Mouse (Mus musculus) liver, adult 2 months (tissue): Measurements from ENCODE around the gene Asic3. TPM values are rescaled to one million over a fixed set of nuclear protein-coding genes. Genes with fewer than 3 reads are reported as not detected.

ENCODE experiments used
- DNase-seq: peaks from one replicate; pipeline ENCODE4 v3.0.0-alpha.2; 2011; ENCODE audit warnings: low read depth, low spot score; ENCODE audit errors: extremely low read depth
- H3K27ac ChIP-seq: fragments of 200-500 bp; replicated peaks from 2 replicates; pipeline ENCODE4 v1.5.1; 2012; ENCODE audit warnings: low read depth, mild to moderate bottlenecking, control low read depth, inconsistent platforms, low read length; ENCODE audit not compliant: insufficient read depth
- H3K27me3 ChIP-seq: fragments of 200-500 bp; 2 replicates; pipeline ENCODE4 v1.6.1; 2012; ENCODE audit warnings: mild to moderate bottlenecking, moderate library complexity, low read length, inconsistent platforms; ENCODE audit not compliant: control insufficient read depth, insufficient read depth
- H3K36me3 ChIP-seq: fragments of 200-500 bp; 2 replicates; pipeline ENCODE4 v1.6.1; 2012; ENCODE audit warnings: low read length, inconsistent platforms; ENCODE audit not compliant: control insufficient read depth, insufficient read depth
- H3K4me1 ChIP-seq: fragments of 200-500 bp; 2 replicates; pipeline ENCODE4 v1.6.1; 2011; ENCODE audit warnings: low read length; ENCODE audit not compliant: control insufficient read depth, insufficient read depth
- H3K4me3 ChIP-seq: fragments of 200-500 bp; 2 replicates; pipeline ENCODE4 v1.5.1; 2011; ENCODE audit warnings: low read depth, mild to moderate bottlenecking, control low read depth, low read length, moderate library complexity; ENCODE audit not compliant: insufficient read depth
- H3K79me2 ChIP-seq: fragments of 200-500 bp; 2 replicates; pipeline ENCODE4 v1.6.1; 2012; ENCODE audit warnings: inconsistent platforms, mild to moderate bottlenecking, low read length, moderate library complexity; ENCODE audit not compliant: control insufficient read depth, insufficient read depth
- H3K9ac ChIP-seq: fragments of 200-500 bp; 2 replicates; pipeline ENCODE4 v1.6.1; 2012; ENCODE audit warnings: low read depth, mild to moderate bottlenecking, control low read depth, inconsistent platforms, low read length
- CTCF ChIP-seq: fragments of 200-500 bp; IDR thresholded peaks from 2 replicates; pipeline ENCODE4 v1.5.1; 2011; ENCODE audit warnings: low read depth, low read length, control low read depth
- POLR2A ChIP-seq: fragments of 200-500 bp; IDR thresholded peaks from 2 replicates; pipeline ENCODE4 v1.6.1; 2011; ENCODE audit warnings: low read length, control low read depth; ENCODE audit not compliant: insufficient read depth; ENCODE audit errors: extremely low read depth
- WGBS: fragments of 180-500 bp; shearing (Covaris S2); methylation state at CpG from one replicate; pipeline ENCODE4 v1.1.7; 2018; 5-methylcytosine and 5-hydroxymethylcytosine counted together
- polyA plus RNA-seq: library from polyadenylated mRNA; depleted of rRNA; stranded (reverse); fragments of >200 nt; gene quantifications from 2 replicates; pipeline ENCODE4 v1.2.3, GENCODE M21; 2012
- total RNA-seq: library from RNA; depleted of rRNA; stranded (reverse); fragments of >200 nt; gene quantifications from 2 replicates; pipeline ENCODE4 v1.2.3, GENCODE M21; 2014

Asic3 gene
- total and polyA plus RNA-seq, 2 experiments: 0.84 TPM; not detected in 1

GRCm38 (mm10) chr5:24399686-24400085 lies 13.5 kb upstream of the Asic3 start:
- H3K4me3 ChIP-seq: no peak overlapping the region
- TF ChIP-seq CTCF (no peak), POLR2A (no peak)
- no peak overlapping the region for H3K27ac ChIP-seq
- no peaks in the 10 kb centered on the region for H3K27me3 ChIP-seq
- WGBS: 91% methylated on average over 10 of the region's 10 CpGs
- H3K4me1 ChIP-seq: no peaks in the 10 kb centered on the region
- peaks cover 2% of the 10 kb centered on the region; the same call in 1 of the 2 replicates for H3K79me2 ChIP-seq
- H3K36me3 ChIP-seq: peaks cover 2% of the 10 kb centered on the region; the same call in 1 of the 2 replicates
- DNase-seq: no peak
- no peak overlapping the region for H3K9ac ChIP-seq

- H3K9ac ChIP-seq: no peak overlapping the region
- H3K27ac ChIP-seq: no peak overlapping the region
- peaks cover 2% of the 10 kb centered on the region; the same call in 1 of the 2 replicates for H3K79me2 ChIP-seq
- H3K4me3 ChIP-seq: no peak overlapping the region
- H3K27me3 ChIP-seq: no peaks in the 10 kb centered on the region
- no peaks in the 10 kb centered on the region for H3K4me1 ChIP-seq
- no peak for DNase-seq
- H3K36me3 ChIP-seq: peaks cover 2% of the 10 kb centered on the region; the same call in 1 of the 2 replicates
- WGBS: 95% methylated on average over 11 of the region's 11 CpGs
- no peak for TF ChIP-seq CTCF
- no peak for TF ChIP-seq POLR2A
Observed at GRCm38 (mm10) chr5:24400362-24400761, 12.8 kb upstream of the Asic3 start.

GRCm38 (mm10) chr5:24400911-24401605 lies 12.1 kb upstream of the Asic3 start:
- peaks cover 2% of the 10 kb centered on the region; the same call in 1 of the 2 replicates for H3K79me2 ChIP-seq
- no peaks in the 10 kb centered on the region for H3K4me1 ChIP-seq
- WGBS: 95% methylated on average over 5 of the region's 5 CpGs
- no peak overlapping the region for H3K4me3 ChIP-seq
- no peaks in the 10 kb centered on the region for H3K27me3 ChIP-seq
- H3K27ac ChIP-seq: no peak overlapping the region
- no peak overlapping the region for H3K9ac ChIP-seq
- no peak for TF ChIP-seq CTCF
- no peak for TF ChIP-seq POLR2A
- DNase-seq: no peak
- peaks cover 2% of the 10 kb centered on the region; the same call in 1 of the 2 replicates for H3K36me3 ChIP-seq

- Histone ChIP-seq H3K27me3 (no peaks in the 10 kb centered on the region), H3K79me2 (peaks cover 2% of the 10 kb centered on the region; the same call in 1 of the 2 replicates), H3K4me3 (no peak overlapping the region), H3K36me3 (peaks cover 2% of the 10 kb centered on the region; the same call in 1 of the 2 replicates), H3K4me1 (no peaks in the 10 kb centered on the region), H3K27ac (no peak overlapping the region), H3K9ac (no peak overlapping the region)
- TF ChIP-seq POLR2A (no peak), CTCF (no peak)
- no peak for DNase-seq
- 87% methylated on average over 9 of the region's 9 CpGs for WGBS
Observed at GRCm38 (mm10) chr5:24401969-24402368, 11.2 kb upstream of the Asic3 start.

GRCm38 (mm10) chr5:24404594-24405360 lies 8.4 kb upstream of the Asic3 start:
- H3K27me3 ChIP-seq: no peaks in the 10 kb centered on the region
- no peaks in the 10 kb centered on the region for H3K79me2 ChIP-seq
- no peak overlapping the region for H3K27ac ChIP-seq
- peaks cover 5% of the 10 kb centered on the region; the same call in 1 of the 2 replicates for H3K36me3 ChIP-seq
- no peak overlapping the region for H3K9ac ChIP-seq
- WGBS: 72% methylated on average over 6 of the region's 6 CpGs
- H3K4me3 ChIP-seq: no peak overlapping the region
- DNase-seq: no peak
- no peaks in the 10 kb centered on the region for H3K4me1 ChIP-seq
- no peak for TF ChIP-seq POLR2A
- TF ChIP-seq CTCF: no peak

- 85% methylated on average over 3 of the region's 3 CpGs for WGBS
- peaks cover 5% of the 10 kb centered on the region; the same call in 1 of the 2 replicates for H3K36me3 ChIP-seq
- no peaks in the 10 kb centered on the region for H3K79me2 ChIP-seq
- H3K4me1 ChIP-seq: no peaks in the 10 kb centered on the region
- no peaks in the 10 kb centered on the region for H3K27me3 ChIP-seq
- H3K9ac ChIP-seq: no peak overlapping the region
- DNase-seq: no peak
- no peak overlapping the region for H3K27ac ChIP-seq
- no peak overlapping the region for H3K4me3 ChIP-seq
- TF ChIP-seq POLR2A (no peak), CTCF (no peak)
Observed at GRCm38 (mm10) chr5:24405389-24405876, 7.8 kb upstream of the Asic3 start.
